Mouse (Mus musculus): ENCODE data around the gene Tent5a.

The Tent5a gene

DNA sequence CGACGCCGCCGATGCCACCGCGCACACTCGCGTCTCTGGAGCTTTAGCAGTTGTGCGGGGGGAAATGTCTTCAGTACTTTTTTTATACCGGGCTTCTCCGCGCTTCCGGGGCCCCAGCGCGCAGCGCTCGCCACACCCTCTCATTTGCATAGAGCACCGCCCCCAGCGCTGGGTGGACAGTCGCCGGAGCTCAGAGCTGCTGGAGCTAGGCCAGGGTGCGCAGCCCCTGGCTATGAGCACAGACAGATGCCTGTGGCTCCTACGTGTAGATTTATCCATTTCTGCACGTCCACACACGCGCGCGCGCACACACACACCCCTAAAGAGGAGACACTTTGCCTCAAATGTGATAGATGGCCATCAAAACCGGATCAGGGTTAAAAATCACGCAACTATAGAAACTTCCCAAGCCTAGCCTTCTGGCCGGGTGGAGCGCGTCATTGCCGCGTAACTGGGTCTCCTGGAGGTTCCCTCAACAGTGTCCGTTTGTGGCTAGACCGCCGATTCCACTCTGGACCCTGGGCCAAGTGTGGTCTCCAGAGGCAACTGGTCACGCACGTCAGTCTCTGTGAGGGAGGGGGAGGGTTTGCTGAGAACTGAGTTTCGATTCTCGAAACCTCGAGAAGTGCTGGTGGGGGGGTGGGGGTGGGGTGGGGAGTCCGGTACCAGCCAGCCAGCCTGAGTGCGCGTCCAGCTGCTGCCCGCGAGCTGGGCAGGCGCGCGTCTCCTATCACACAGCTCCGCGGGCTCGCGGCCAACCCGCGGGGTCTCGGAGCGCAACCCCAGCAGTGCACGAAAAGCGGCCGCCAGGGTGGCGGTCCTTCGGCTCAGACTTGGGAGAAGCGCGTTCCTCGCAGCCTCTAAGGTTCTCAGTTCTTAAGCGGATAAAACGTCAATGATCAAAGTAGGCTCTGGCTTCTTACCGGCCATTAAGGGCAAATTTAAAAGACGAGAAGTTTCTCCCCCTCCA is at the start of gene Tent5a:
Gene Tent5a (minus strand): TSS at position 107 of the 970 bp plus-strand sequence.
- no peak for DNase-seq (ENCODE audit: low read depth, low spot score)

DNA sequence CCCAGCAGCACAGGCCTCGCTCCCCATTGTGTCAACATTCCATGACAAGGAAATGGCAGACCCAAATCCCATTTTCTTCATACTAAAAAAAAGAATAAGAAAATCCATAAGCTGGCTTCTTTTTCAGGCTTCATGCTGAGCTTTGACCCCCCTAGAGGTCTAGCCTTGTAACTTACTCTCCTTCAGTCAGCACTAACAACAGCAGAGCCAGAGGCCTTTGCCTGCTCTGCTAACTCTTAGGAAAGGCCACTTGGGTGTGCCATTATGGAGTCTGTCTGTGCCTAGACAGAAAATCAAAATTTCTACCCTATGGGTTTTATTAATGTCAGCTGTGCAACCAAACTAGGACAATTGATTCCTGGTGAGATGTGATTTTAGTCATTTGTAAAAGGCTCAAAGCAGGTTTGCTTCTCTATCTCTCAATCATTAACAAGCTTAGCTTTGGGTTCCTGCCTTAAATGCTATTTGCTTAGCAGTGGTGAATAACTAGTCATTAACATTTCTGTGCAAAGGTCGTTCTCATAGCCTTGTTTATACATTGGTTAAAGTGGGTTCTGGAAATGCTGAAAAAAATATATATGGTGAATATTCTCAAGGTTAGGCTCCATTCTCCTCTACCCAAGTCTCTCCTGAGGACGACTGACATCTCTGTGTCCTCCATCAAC is 49.6 kb upstream of the Tent5a start:
- no peak for DNase-seq (ENCODE audit: low read depth, low spot score)

DNA sequence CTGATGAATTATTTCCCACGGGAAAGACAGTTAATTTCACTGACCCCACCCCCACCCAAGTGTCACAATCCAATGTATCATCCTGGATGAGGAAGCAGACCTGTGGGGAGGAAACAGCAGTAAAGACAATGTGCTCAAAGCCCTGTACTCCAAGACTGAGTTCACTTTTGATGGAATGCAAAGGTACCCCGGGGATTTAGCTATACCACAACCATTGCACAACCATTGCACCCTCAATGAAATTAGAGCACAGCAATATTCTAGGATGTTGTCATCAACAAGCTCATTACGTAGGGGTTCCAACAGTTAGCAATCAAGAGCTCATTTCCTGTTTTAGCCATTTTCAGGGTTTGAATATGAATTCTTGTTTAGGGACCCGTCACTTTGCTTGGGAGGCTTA is 48.0 kb upstream of the Tent5a start:
- no peak for DNase-seq (ENCODE audit: low read depth, low spot score)

DNA sequence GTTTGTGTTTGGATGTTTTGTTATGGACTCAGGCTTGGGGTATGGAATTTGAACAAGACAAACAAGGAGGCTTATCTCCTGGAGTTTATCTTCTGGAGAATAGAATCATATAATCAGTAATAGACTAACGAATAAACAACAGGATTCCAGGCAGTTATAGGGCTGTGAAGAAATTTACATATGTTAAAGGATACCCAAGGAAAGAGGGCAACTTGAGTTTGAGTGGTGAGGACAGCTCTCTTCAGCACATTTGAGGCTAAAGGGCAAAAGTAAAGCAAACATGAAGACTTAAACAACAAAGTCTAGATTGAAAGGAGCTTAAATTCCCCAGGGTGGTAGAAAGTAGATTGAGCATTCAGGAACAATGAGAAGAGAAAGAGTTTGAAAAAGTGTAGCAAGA is 44.9 kb upstream of the Tent5a start:
- no peak for DNase-seq (ENCODE audit: low read depth, low spot score)

DNA sequence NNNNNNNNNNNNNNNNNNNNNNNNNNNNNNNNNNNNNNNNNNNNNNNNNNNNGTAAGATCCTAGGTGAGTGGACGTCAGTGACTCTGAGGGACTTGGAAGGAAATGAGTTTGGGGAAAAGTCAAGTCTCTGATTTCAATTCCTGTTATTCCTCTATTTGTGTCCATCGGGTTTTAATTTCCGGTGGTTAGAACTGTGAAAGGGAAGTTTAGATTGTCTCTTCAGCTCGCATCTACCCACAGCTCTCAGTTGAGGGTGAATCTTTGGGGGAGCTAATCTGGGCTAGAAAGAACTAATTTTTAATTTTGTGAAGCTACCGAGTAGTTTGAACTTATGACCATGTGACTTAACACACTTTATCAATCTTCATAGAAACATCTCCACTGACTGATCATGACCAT is 42.4 kb upstream of the Tent5a start:
- DNase-seq (ENCODE audit: low read depth, low spot score) = no peak

DNA sequence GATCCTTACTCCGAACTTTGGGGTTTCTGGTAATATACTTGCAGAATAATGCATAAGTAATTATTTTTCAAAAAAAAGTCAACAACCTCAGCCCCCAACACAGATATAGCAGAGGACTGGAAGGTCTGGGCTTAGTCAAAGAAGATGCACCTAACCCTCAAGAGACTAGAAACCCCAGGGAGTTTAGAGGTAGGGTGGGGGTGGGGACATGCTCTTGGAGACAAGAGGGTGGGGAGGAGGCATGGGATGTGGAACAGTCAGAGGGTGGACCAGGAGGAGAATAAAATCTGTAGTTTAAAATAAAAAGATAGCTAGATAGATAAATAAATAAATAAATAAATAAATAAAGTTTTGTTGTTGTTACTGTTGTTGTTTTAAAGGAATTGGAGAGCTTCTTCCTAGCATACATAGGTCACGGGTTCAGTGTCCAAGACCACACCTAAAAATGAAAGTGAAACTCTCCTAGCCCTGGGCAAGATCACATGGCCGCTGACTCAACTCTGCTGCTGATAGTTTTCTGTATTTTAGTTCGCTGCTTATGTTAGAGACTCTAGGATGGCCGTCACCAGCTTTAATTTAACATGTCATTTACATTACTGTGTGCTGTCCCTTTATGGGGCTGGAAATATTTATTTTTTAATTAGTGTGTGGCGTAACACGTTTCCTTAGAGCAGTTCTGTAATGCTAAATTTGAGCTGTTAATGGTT is 30.2 kb upstream of the Tent5a start:
- no peak for DNase-seq (ENCODE audit: low read depth, low spot score)

DNA sequence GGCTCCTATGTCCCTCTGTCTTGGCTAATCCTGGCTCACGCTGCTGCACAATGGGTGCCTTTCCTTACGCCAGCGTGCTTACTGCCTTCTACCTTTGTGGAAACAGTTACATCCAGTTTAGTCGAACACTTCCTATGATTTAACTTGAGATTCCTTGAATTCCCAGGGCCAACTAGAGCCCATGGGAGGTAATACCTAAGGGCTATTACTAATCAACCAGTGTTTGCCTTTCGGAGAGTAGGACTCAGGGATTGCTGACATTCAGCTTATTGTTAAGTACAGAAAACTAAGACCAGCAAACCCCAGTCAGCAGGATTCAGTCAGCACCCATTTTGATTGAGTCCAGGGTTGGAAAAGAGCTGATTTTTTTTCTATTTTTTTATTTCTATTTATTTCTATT is 28.4 kb upstream of the Tent5a start:
- DNase-seq (ENCODE audit: low read depth, low spot score) = no peak

DNA sequence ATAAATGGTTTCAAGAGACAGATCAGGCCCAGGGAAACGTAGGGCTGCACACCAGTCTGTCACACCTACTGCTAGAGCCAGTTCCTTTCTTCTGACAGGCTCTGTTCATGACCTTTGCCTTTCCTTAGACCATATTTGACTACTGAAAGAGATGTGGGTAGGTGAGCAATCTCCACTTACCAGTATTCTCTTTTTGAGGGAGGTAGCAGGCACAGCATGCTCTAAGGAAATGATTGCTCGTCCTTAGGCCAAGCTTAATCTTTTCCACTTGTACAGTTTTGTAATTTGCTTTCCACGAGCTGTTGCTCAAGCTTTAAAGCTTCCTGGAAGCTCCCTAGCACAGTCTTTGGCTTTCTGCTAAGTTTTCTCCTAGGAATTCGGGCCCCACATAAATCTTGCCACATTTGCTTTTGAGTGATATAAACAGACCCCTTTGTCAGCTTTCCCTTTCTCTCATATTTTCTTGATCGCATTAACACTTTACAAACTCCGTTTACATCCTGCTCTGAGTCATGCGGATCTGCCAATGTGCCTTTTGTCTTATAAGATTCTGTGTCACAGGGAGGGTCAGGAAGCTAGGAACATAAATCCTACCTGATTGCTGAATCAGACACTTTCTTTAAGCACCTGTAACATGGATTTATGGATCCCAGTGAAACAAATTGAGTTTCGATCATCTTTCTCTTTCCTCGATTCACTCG is 20.8 kb upstream of the Tent5a start:
- DNase-seq (ENCODE audit: low read depth, low spot score) = no peak

DNA sequence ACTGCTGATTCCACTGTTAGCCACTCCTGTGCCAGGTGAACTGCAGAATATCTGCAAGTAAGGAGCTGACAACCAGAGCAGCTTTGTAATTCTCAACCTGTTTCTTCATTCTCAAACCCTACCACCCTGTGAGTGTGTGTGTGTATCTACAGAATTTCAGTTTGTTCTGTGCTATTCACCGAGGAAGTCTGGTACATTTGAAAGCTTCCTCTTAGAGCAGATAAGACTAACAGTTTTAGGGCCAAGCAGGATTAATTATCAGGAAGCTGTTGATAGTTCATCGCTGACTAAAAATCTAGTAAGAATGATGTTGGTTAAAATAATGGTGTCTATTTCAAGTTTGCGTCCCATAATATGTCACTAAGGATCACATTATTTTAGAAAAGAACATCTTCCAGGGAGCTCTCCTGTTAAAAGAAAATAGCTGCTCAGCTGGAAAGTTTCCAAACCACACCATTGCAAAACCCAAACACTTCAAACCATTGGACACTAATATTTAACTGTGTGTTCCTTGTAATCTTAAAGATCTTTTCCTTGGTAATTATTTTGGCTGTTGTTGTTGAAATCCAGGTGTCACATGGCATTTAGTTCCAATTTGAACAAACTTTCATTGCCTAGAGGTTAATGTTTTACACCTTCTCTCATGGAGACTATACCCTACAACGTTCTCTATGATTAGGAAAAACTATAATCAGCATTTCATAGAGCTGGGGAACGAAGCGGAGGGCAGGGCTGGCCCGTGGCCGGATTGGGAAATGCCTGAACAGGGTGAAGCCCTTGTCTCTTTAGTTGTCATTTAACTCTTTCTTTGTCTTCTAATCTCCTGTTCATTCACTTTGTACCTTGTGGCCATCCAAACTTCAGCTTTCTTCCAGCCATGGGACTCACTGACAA is 16.0 kb upstream of the Tent5a start:
- no peak for DNase-seq (ENCODE audit: low read depth, low spot score)

DNA sequence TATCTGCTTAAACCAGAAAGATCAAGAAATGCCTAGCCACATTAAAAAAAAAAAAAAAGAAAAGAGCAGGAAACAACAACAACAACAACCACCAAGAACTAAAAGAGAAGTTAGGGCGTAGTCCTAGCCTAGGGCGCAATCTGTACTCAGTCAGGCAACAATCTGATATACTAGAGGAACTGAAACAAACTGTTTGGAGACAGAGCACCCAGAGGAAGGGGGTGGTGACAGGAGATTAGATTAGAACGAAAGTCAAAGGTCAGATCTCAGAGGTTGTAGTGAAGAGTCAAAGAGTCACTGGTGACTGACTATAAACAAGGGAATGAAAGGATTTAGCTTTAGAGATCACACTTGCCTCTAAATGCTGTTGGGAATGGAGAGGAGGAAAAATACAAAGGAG is 13.2 kb upstream of the Tent5a start:
- DNase-seq (ENCODE audit: low read depth, low spot score) = no peak

DNA sequence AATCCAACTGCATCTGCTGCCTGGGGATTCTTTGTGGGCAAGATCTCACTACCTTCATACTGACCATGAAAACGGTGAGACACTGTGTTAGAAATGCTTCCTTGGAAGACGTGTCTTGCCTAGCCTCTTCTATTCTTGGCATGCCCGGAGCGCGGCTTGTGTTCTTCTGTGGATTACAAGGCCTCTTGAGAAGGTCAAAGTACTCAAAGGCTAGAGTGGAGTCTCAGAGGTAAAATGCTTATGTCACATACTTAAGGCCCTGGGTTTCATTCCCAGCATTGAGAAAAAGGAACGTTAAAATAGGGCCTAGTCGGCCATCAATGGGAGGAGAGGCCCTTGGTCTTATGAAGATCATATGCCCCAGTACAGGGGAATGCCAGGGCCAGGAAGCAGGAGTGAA is 8.9 kb upstream of the Tent5a start:
- no peak for DNase-seq (ENCODE audit: low read depth, low spot score)

DNA sequence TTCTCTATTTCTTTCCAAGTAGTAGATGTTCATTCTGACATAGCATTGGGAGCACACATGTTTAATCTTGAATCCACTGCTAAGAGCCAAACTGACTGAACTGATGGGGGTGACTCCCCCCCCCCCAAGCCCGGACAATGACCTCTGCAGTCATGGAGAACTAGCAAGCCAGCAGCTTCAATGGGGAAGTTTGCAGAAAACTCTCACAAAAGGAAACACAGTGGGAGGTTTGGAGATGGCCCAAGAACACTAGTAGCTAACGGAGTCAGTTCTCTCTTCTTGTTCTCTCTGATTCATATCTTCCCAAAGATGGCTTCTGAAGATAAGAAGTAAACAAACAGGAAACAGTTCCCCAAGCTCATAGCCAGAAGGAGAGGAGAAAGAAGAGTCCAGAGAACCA is 4.4 kb upstream of the Tent5a start:
- no peak for DNase-seq (ENCODE audit: low read depth, low spot score)

DNA sequence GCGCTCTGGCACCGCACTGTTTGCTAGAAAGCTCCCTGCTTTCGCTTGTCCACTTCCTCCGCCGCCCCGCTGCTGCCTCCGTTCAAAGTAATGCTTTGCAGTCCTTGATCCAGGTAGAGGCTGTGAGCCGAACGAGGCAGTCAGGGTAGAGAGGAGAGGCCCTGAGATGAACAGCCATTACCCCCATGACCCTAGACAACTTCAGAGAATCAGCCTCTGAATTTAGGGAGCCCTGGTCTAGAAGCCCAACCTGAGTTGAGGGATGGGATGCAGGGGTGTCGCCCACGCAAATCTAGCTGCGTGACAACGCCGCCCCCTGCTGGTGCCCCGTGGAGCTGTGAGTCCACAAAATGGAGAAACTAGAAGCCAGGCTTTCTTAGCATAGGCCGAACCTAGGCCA is 1.1 kb upstream of the Tent5a start:
- no peak for DNase-seq (ENCODE audit: low read depth, low spot score)

DNA sequence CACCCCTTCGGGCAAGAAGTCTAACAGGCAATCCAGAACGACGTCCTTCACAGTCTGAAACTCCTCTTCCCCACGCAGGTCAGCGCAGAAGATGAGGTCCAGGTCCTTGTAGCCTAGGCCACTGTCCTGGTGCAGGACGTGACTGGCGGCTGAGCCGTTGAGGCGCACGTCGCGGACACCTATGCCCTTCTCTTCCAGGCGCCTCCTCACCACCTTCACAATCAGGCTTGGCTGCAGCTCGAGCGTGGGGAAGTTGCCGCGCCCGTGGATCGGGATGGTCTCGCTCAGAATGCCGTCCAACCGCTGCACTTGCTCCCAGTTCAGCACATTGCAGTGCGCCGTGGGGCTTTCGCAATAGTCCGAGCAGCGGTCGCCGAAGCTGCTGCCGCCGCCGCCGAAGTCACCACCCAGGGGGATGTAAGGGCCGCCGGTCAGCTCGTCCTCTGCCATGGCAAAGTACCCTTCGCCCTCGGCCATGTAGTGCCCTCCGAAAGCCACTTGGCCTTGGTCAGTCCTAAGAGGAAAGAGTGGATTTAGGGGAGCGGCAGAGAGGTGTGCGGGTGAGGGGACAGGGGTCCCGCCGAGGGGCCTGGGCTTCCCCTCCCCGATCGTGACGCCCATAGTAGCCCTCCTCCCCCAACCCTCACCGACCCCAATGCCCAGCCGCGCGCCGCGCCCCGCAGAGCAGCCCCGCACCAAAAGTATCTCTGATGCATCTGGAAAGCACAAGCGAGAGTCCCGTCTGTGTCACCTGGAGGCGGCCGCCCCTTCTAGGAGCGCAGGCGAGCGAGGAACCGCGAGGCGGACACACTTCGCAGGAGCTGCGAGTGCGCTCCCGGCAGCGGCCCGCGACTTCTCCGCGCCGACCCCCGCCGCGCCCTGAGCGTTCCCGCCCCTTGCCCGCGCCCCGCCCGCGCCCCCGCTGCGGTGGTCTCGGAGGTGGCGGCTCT is 581 bp downstream of the Tent5a start:
- no peak for DNase-seq (ENCODE audit: low read depth, low spot score)

DNA sequence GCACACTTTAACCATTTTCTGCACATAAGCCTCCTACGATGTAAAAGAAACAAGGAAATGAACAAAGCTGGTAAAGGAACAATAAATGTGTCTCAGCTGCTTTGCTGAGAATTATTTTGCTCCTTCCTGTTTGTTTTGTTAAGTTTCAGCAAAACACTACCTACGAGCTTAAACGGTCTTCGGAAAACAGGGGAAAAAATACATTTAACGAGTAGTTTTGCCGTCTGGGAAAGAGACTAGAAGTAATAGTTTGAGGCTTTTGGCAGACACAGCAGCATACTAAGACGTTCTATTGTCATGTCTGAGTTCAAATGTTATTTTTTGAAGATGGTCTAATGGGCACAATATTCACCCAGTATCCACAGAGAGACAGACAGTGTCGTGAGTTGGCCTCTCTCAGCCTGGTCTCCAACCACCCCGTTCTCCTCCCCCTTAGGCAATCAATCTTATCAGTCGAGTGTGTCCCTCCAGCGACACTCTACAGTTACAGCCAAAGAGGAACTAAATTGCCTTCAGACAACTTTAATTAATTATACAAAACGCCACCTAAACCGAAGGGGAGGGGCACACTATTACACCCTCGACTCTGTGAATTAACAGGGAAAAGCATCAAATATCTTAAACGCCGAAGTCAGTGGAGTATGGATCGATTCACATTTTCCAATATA is 1.8 kb downstream of the Tent5a start:
- no peak for DNase-seq (ENCODE audit: low read depth, low spot score)

DNA sequence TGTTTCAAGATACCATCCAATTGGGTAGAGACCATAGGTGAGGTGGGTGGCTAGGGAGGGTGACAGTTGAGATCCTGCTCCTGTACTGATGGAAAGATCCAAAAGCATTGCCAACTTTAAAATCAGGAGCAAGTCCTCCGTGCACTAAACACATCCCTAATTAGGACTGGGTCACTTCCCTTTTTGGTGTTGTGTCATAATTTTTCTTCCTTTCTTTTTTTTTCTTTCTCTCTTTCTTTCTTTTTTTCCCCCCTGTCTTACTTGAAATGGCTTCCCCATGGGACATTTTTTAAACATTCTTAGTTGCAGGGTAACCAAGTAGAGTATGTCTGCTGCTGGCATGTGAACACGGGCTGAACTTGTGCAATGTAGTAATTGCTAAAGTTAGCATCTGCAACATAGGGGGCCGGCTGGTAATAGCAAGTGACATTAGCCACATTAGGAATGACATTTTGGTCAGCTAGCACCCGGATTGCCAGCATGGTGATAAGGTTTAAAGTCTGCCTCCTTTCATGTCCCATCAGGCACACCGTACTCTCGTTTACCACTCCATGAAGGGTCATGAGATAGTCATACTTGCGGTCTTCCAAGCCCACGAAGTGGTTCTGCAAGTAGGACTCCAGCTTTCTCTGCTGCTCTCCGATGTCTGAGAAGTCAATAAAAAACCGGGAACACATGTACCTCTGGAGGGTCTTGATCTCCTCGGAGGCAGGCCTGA is 2.8 kb downstream of the Tent5a start:
- DNase-seq (ENCODE audit: low read depth, low spot score) = no peak

DNA sequence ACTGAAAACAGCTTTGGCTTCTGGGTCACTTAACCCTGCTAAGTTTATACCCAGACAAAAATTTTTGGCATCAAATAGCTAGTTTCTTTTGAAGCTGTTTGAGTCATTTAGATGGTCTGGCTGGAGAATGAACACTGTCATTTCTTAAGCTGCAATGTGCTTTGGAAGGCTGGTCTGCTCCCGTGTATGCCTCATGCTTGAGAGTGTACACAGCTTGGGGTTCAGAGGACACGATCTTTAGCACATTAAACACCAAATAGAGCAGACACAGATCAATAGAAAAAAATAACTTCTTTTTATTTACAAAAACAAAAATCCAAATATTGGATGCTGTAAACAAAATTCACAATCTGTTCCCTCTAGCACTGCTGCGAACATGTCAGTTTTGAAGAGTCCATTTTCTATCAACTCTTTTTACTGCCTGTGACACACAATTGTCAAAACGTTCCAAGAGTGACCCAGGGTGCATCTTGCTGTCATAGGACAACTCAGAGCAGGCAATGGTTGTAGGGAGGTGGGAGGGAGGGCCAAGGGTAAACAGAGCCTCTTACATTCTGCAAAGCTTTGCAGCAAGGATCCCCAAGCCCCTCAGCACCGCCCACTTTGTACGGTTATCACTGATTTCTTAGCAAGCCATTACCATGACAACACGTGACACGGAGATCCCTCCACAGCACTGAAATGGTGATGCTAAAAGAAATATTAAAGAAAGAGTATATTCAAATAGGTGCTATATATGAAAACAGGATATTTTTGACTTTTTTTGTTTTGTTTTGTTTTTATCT is 6.8 kb downstream of the Tent5a start:
- no peak for DNase-seq (ENCODE audit: low read depth, low spot score)

DNA sequence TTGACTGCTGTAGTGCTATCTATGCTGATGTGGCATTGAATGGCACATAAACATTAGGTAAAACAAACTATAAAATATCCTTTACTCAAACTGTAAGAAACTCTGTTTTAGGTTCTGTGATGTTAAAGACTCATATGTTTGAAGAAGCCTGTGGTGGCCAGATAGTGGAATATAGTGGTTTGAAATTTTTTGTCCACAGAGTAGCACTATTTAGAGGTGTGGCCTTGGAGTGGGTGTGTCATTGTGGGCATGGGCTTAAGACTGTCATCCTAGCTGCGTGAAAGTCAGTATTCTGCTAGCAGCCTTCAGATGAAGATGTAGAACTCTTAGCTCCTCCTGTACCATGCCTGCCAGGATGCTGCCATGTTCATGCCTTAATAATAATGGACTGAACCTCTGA is 11.0 kb downstream of the Tent5a start:
- no peak for DNase-seq (ENCODE audit: low read depth, low spot score)
